Mouse (Mus musculus) megakaryocyte-erythroid progenitor cell, adult 5-6 weeks (primary cell): ENCODE measurements around the gene Cryz. TPM values are rescaled to one million over a fixed set of nuclear protein-coding genes. Genes with fewer than 3 reads are reported as not detected.

ENCODE experiments used
- ATAC-seq: replicated peaks from 2 replicates; pipeline ENCODE4 v1.8.0; 2016; ENCODE audit warnings: mild to moderate bottlenecking, inconsistent platforms; ENCODE audit not compliant: severe bottlenecking, poor library complexity, low FRiP score, low TSS enrichment
- total RNA-seq, 2 experiments: library from RNA; stranded (forward) in 1 of 2; stranded (reverse) in 1 of 2; fragments of 200-1000, 215-1000 nt in 1 of 2; fragments of >200 nt in 1 of 2; fragmentation: Nextera tagmentation in 1 of 2; gene quantifications; 2 replicates each; pipeline ENCODE4 v1.2.3; 2014 to 2017

Cryz gene
- total RNA-seq (2014; fragmentation: Nextera tagmentation) (7.4 and 11.7 TPM in 2 replicates), total RNA-seq (2017) (3.7 and 4.0 TPM in 2 replicates)

GRCm38 (mm10) chr3:154596488-154596933, at the start of gene Cryz:
TSS of gene Cryz (plus strand) at chr3:154596711.
- peak; percentile 88 for ATAC-seq

GRCm38 (mm10) chr3:154547549-154548426, 48.7 kb upstream of the Cryz start:
- no peak for ATAC-seq

- ATAC-seq, result no peak
These were observed 47.6 kb upstream of the Cryz start for GRCm38 (mm10) chr3:154548868-154549301.

GRCm38 (mm10) chr3:154550326-154551034, 46.0 kb upstream of the Cryz start:
- no peak for ATAC-seq

- ATAC-seq, result no peak
These were observed 45.5 kb upstream of the Cryz start for GRCm38 (mm10) chr3:154551035-154551411.

- ATAC-seq, result no peak
These were observed 34.3 kb upstream of the Cryz start for GRCm38 (mm10) chr3:154562192-154562591.

- ATAC-seq, result no peak
These were observed 31.1 kb upstream of the Cryz start for GRCm38 (mm10) chr3:154565437-154565836.

- no peak for ATAC-seq
These were observed 26.4 kb upstream of the Cryz start for GRCm38 (mm10) chr3:154570029-154570575.

GRCm38 (mm10) chr3:154570786-154571185, 25.7 kb upstream of the Cryz start:
- no peak for ATAC-seq

GRCm38 (mm10) chr3:154572341-154572972, 24.1 kb upstream of the Cryz start:
- ATAC-seq, result peak; percentile 95

GRCm38 (mm10) chr3:154573666-154574065, 22.8 kb upstream of the Cryz start:
- no peak for ATAC-seq

- no peak for ATAC-seq
These were observed 18.6 kb upstream of the Cryz start for GRCm38 (mm10) chr3:154577895-154578294.

- ATAC-seq, result no peak
These were observed 12.2 kb upstream of the Cryz start for GRCm38 (mm10) chr3:154584351-154584750.

- ATAC-seq, result no peak
These were observed 5.5 kb upstream of the Cryz start for GRCm38 (mm10) chr3:154590971-154591370.

GRCm38 (mm10) chr3:154591621-154592020, 4.9 kb upstream of the Cryz start:
- ATAC-seq, result no peak

GRCm38 (mm10) chr3:154593596-154593995, 2.9 kb upstream of the Cryz start:
- ATAC-seq, result no peak

GRCm38 (mm10) chr3:154594156-154594555, 2.4 kb upstream of the Cryz start:
- ATAC-seq, result no peak

GRCm38 (mm10) chr3:154596934-154597554, 533 bp downstream of the Cryz start, which contains the start of gene Tyw3:
TSS of gene Tyw3 (minus strand) at chr3:154597104.
- ATAC-seq, result peak; percentile 92

- ATAC-seq, result no peak
These were observed 1.1 kb downstream of the Cryz start for GRCm38 (mm10) chr3:154597561-154597960.
